Mouse (Mus musculus): ENCODE data around the gene Oas2. TPM values are rescaled to one million over a fixed set of nuclear protein-coding genes. Genes with fewer than 3 reads are reported as not detected.

The Oas2 gene
- total RNA-seq, 2 experiments from 2014 or later: 0.14 TPM; not detected in 1

GRCm38 (mm10) chr5:120690417-120690816 lies 59.2 kb downstream of the Oas2 start:
- Histone ChIP-seq H3K4me3 (no peak overlapping the region), H3K27ac (no peak overlapping the region)
- TF ChIP-seq CTCF (IDR thresholded peaks at IDR 0.05): no peak
- intact Hi-C loops (cut with DNase I): no loop called here
- DNase-seq (ENCODE audit: extremely low spot score in 1 of 2, low spot score in 2 of 2): no peak

- DNase-seq (ENCODE audit: extremely low spot score in 1 of 2, low spot score in 2 of 2): no peak
- no peak for TF ChIP-seq CTCF (IDR thresholded peaks at IDR 0.05)
- H3K27ac ChIP-seq: no peak overlapping the region
- H3K4me3 ChIP-seq: no peak overlapping the region
- intact Hi-C loops (cut with DNase I): no loop called here
These were observed 61.2 kb downstream of the Oas2 start for GRCm38 (mm10) chr5:120688434-120688833.

GRCm38 (mm10) chr5:120687897-120688296 lies 61.8 kb downstream of the Oas2 start:
- Histone ChIP-seq H3K4me3 (no peak overlapping the region), H3K27ac (no peak overlapping the region)
- TF ChIP-seq CTCF (IDR thresholded peaks at IDR 0.05): no peak
- no peak for DNase-seq (ENCODE audit: extremely low spot score in 1 of 2, low spot score in 2 of 2)
- intact Hi-C loops (cut with DNase I): no loop called here

GRCm38 (mm10) chr5:120687484-120687851 lies 62.2 kb downstream of the Oas2 start:
- Histone ChIP-seq H3K4me3 (no peak overlapping the region), H3K27ac (no peak overlapping the region)
- no peak for TF ChIP-seq CTCF (IDR thresholded peaks at IDR 0.05)
- intact Hi-C loops (cut with DNase I): no loop called here
- no peak for DNase-seq (ENCODE audit: extremely low spot score in 1 of 2, low spot score in 2 of 2)

- Histone ChIP-seq H3K4me3 (no peak overlapping the region), H3K27ac (no peak overlapping the region)
- no peak for DNase-seq (ENCODE audit: extremely low spot score in 1 of 2, low spot score in 2 of 2)
- no peak for TF ChIP-seq CTCF (IDR thresholded peaks at IDR 0.05)
- intact Hi-C loops (cut with DNase I): no loop called here
These were observed 62.7 kb downstream of the Oas2 start for GRCm38 (mm10) chr5:120686749-120687483.

DNA sequence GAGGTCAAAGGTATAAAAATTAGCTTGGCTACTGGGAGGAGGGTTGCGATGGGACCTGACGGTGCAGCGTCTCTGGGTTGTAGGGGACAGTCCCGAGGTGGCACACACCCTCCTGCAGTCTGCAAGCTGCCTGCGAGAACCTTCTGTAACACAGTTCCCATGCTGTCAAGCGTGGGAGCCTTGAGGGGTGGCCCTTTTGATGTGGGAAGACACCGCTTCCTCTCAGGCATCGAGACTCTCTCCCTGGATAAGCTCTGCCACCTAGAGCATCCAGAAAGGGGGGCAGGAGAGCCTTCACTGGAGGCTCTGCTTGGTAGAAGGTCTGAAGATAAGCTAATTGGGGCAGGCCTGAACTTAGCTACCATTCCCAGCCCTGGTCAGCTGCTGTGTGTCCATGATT lies 64.0 kb downstream of the Oas2 start:
- intact Hi-C loops (cut with DNase I): no loop called here
- no peak for TF ChIP-seq CTCF (IDR thresholded peaks at IDR 0.05)
- no peak for DNase-seq (ENCODE audit: extremely low spot score in 1 of 2, low spot score in 2 of 2)
- no peak overlapping the region for H3K4me3 ChIP-seq
- no peak overlapping the region for H3K27ac ChIP-seq

DNA sequence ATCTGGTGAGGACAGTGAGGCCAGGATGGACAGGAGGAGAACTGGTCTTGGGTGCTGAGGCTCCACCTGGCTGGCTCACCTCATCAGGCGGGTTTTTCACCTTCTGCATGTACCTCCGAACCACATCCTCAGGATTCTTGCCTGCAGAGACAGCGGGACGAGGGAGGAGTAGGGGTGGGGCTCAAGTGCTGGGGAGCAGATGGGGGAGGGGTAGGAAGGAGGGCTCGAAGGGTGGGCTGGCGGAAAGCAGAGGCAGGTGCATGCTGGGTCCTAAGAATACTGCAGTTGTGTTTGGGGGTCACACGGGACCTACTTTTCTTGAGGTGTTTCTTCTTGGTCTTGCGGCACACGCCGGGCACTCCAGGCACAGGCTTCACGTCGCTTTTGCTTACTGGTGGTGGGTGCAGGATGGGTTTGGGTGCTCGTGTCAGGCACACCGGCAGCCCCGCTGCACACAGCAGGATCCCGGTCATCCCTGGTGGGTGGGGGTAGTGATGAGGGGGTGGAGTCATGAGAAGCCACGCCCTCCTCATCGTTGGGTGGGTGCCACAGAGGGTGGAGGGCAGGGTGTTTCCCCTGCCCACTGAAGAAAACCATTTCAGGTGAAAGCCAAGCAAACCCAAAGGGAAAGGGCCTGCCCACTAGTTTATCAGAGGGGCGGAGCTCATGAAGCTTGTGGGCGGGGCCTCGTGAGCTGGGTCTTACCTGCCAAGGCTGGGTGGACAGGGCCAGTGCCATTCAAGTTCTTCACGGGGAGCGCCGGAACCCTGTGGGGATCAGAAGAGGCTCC lies 66.5 kb downstream of the Oas2 start:
- no peak for DNase-seq (ENCODE audit: extremely low spot score in 1 of 2, low spot score in 2 of 2)
- intact Hi-C loops (cut with DNase I): no loop called here
- no peak for TF ChIP-seq CTCF (IDR thresholded peaks at IDR 0.05)
- Histone ChIP-seq H3K27ac (no peak overlapping the region), H3K4me3 (no peak overlapping the region)

DNA sequence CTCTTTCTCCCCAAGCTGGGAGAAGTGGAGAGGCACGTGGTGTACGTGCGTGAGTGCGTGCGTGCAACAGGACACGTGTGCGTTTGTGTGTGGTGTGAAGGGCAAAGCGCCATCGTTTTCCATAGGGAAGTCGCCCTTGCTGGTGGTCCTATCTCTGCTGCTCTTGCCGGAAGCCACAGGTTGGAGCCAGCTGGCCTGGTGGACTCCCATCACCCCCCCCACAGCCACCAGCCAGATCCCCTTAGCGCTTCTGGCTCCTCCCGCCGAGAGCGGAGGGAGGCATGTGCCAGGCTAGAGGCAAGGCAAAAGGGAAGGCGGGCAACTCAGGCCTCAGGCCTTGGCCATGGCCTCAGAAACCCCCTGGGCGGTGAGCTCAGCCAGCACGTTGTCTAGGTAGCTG lies 68.7 kb downstream of the Oas2 start:
- TF ChIP-seq CTCF (IDR thresholded peaks at IDR 0.05): no peak
- Histone ChIP-seq H3K27ac (peak overlapping the region; percentile 88), H3K4me3 (no peak overlapping the region)
- intact Hi-C loops (cut with DNase I): loop anchor here (1.0 kb wide), 1 partner anchor 29 kb away; no protein-coding TSS in a partner anchor
- DNase-seq (ENCODE audit: extremely low spot score in 1 of 2, low spot score in 2 of 2): peak in 1 of 2 experiments; percentile 30

Other genes starting within 250 kb of the Oas2 start
- 10 to 100 TPM; 60.6 to 61.7 TPM for gene Plbd2, start 246.2 kb downstream of the Oas2 start, total RNA-seq (2021)
- gene Slc8b1, start 238.7 kb downstream of the Oas2 start, total RNA-seq (2021): 1 to 10 TPM; 4.5 to 7.5 TPM
- gene Tpcn1, start 161.2 kb downstream of the Oas2 start, total RNA-seq (2021): 10 to 100 TPM; 36.8 to 42.1 TPM
- under 1 TPM; 0.47 to 0.75 TPM for gene Iqcd, start 160.8 kb downstream of the Oas2 start, total RNA-seq (2021)
- 10 to 100 TPM; 29.5 to 29.9 TPM for gene Rita1, start 137.3 kb downstream of the Oas2 start, total RNA-seq (2021)
- 10 to 100 TPM; 38.6 to 41.0 TPM for gene Ddx54, start 137.1 kb downstream of the Oas2 start, total RNA-seq (2021)
- under 1 TPM in 1 of 2 experiments, not detected in 1; 0.52 TPM for gene Cfap73, start 115.6 kb downstream of the Oas2 start, total RNA-seq (2021)
- gene Rasal1, start 101.0 kb downstream of the Oas2 start, total RNA-seq (2021): 10 to 100 TPM; 85.3 TPM
- 10 to 100 TPM; 74.5 to 76.9 TPM for gene Dtx1, start 37.9 kb downstream of the Oas2 start, total RNA-seq (2021)
- gene Oas3, start 27.8 kb upstream of the Oas2 start, total RNA-seq (2021): not detected
- gene Oas1e, start 45.7 kb upstream of the Oas2 start, total RNA-seq (2021): not detected
- 1 to 10 TPM in 1 of 2 experiments, under 1 TPM in 1; 0.82 to 1.0 TPM for gene Oas1c, start 62.7 kb upstream of the Oas2 start, total RNA-seq (2021)
- gene Oas1f, start 97.5 kb upstream of the Oas2 start, total RNA-seq (2021): not detected
- not detected for gene Oas1h, start 111.6 kb upstream of the Oas2 start, total RNA-seq (2021)
- not detected for gene Oas1g, start 137.8 kb upstream of the Oas2 start, total RNA-seq (2021)
- under 1 TPM in 1 of 2 experiments, not detected in 1; 0.42 TPM for gene Oas1a, start 157.7 kb upstream of the Oas2 start, total RNA-seq (2021)
- not detected for gene Oas1d, start 164.7 kb upstream of the Oas2 start, total RNA-seq (2021)

All from left cerebral cortex, adult 2 months (tissue).